Mouse (Mus musculus) lung, adult 2 months (tissue): ENCODE data around the gene Rps28. TPM values are rescaled to one million over a fixed set of nuclear protein-coding genes. Genes with fewer than 3 reads are reported as not detected.

ENCODE experiments used
- DNase-seq: peaks from one replicate; pipeline ENCODE4 v3.0.0; 2022
- H3K4me1 ChIP-seq: fragments of 200-500 bp; 2 replicates; pipeline ENCODE4 v1.6.1; 2011; ENCODE audit warnings: low read length; ENCODE audit not compliant: control insufficient read depth, insufficient read depth
- H3K4me3 ChIP-seq: fragments of 200-500 bp; replicated peaks from 2 replicates; pipeline ENCODE3; 2011; ENCODE audit warnings: low read depth, mild to moderate bottlenecking, control low read depth, low read length; ENCODE audit errors: extremely low read depth
- CTCF ChIP-seq: fragments of 200-500 bp; IDR thresholded peaks from 2 replicates; pipeline ENCODE4 v1.5.1; 2011; ENCODE audit warnings: mild to moderate bottlenecking, low read length, control low read depth; ENCODE audit not compliant: insufficient read depth
- POLR2A ChIP-seq: fragments of 200-500 bp; IDR thresholded peaks from 2 replicates; pipeline ENCODE4 v1.6.1; 2011; ENCODE audit warnings: low read depth, mild to moderate bottlenecking, control low read depth, low read length, borderline replicate concordance; ENCODE audit errors: extremely low read depth
- WGBS: fragments of 180-500 bp; shearing (Covaris S2); methylation state at CpG from one replicate; pipeline ENCODE4 v1.1.7; 2018; 5-methylcytosine and 5-hydroxymethylcytosine counted together
- polyA plus RNA-seq: library from polyadenylated mRNA; depleted of rRNA; stranded (reverse); fragments of >200 nt; gene quantifications from 2 replicates; pipeline ENCODE4 v1.2.3, GENCODE M21; 2012

Gene Rps28
- polyA plus RNA-seq, 1 experiment: 506 TPM

DNA sequence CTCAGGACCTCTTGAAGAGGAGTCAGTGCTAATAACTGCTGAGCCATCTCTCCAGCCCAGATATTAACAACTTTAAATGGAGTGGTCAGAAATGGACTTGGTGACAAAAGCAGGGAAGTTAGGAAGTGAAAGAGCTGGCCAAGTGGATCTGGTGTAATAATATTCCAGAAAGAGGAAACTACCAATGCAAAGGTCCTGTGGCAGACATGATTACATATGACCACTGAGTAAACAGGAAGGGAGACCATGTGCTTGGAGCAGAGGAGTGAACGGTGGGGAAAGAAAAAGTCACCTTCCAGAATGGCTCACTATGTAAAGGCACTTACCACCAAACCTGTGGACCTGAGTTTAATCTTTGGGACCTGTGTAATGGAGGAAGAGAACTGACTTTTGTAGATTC is 25.1 kb downstream of the Rps28 start:
- WGBS: 32% methylated on average over 1 of the region's 1 CpGs

DNA sequence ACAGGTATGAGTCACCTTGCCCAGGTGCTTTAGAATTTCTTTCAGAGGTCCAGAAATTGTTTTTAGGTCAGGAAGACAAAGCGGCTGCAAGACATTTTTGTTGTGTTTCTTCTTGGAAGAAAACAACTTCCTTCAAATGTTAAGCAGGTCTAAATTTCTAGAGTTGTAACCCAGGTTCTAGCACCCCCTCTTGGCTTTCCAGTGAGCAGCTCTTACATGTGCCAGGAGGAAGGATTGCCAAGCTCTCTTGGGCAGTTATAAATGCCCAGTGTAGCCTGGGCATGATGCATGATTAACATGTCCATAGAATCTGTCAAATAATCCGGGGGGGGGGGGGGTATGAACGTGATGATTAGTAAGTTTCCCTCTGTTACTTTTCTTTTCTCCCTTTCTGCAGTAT is 26.1 kb downstream of the Rps28 start:
- H3K4me1 ChIP-seq: no peaks in the 10 kb centered on the region; the same call in 1 of the 2 replicates
- DNase-seq: no peak
- WGBS: 34% methylated on average over 3 of the region's 3 CpGs
- H3K4me3 ChIP-seq: no peak overlapping the region
- TF ChIP-seq CTCF (no peak), POLR2A (no peak)

More for the DNA sequence above, 25.1 kb downstream of the Rps28 start:
- no peak for TF ChIP-seq CTCF
- TF ChIP-seq POLR2A: no peak
- no peak for DNase-seq
- Histone ChIP-seq H3K4me3 (no peak overlapping the region), H3K4me1 (no peaks in the 10 kb centered on the region; the same call in 1 of the 2 replicates)

GRCm38 (mm10) chr17:33788732-33789131 is 35.6 kb downstream of the Rps28 start:
- H3K4me3 ChIP-seq: no peak overlapping the region
- 21% methylated on average over 4 of the region's 4 CpGs for WGBS
- no peak for DNase-seq
- H3K4me1 ChIP-seq: peaks cover 4% of the 10 kb centered on the region; the same call in 1 of the 2 replicates
- no peak for TF ChIP-seq CTCF
- no peak for TF ChIP-seq POLR2A

- TF ChIP-seq CTCF (no peak), POLR2A (no peak)
- Histone ChIP-seq H3K4me3 (no peak overlapping the region), H3K4me1 (peaks cover 18% of the 10 kb centered on the region)
- 86% methylated on average over 18 of the region's 18 CpGs for WGBS
- no peak for DNase-seq
Measured at GRCm38 (mm10) chr17:33786375-33786774, 38.0 kb downstream of the Rps28 start.

DNA sequence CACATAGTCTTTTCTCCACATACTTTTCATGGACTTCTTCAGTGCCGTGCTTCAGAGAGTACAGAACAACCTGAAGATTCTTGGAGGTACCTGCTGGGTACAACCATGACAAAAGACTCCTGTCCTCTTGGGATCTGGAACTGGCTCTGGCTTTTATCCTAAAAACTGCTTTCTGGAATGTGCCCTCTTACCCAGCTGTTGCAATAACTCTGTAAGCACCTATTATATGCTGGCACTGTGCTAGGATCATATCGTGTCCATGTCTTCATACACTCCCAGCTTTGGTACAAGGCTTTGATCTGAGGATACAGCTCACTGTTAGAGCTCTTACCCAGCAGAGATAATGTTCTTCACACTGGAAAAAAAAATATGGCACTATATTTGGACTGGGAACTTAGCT is 39.4 kb downstream of the Rps28 start:
- 62% methylated on average over 2 of the region's 2 CpGs for WGBS
- DNase-seq: no peak
- TF ChIP-seq CTCF (no peak), POLR2A (no peak)
- Histone ChIP-seq H3K4me3 (no peak overlapping the region), H3K4me1 (peaks cover 18% of the 10 kb centered on the region)

- peak; percentile 77 for DNase-seq
- TF ChIP-seq CTCF (no peak), POLR2A (no peak)
- Histone ChIP-seq H3K4me1 (peaks cover 20% of the 10 kb centered on the region), H3K4me3 (no peak overlapping the region)
Measured at GRCm38 (mm10) chr17:33783408-33783807, 41.0 kb downstream of the Rps28 start.

DNA sequence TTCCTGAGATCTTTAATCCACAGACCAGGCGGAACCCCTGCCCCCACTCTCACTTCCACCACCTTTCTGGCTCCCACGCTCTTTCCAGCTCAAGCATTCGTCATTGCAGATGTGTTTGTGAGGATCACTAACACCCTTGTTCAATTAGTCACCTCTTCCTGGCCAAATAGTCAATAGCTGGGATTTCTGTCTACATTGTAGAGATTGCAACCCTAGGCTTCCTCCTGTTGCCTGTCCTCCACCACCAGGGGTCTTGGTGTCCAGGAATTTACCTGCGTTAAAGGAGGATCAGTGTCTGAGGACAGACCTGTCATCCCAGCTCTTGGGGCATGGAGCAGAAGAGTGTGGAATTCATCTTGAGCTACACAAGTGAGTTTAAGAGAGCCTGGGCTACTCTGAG is 42.3 kb downstream of the Rps28 start:
- Histone ChIP-seq H3K4me1 (peaks cover 22% of the 10 kb centered on the region), H3K4me3 (no peak overlapping the region)
- WGBS: 23% methylated on average over 4 of the region's 4 CpGs
- TF ChIP-seq CTCF: no peak
- TF ChIP-seq POLR2A: no peak
- DNase-seq: peak; percentile 17

DNA sequence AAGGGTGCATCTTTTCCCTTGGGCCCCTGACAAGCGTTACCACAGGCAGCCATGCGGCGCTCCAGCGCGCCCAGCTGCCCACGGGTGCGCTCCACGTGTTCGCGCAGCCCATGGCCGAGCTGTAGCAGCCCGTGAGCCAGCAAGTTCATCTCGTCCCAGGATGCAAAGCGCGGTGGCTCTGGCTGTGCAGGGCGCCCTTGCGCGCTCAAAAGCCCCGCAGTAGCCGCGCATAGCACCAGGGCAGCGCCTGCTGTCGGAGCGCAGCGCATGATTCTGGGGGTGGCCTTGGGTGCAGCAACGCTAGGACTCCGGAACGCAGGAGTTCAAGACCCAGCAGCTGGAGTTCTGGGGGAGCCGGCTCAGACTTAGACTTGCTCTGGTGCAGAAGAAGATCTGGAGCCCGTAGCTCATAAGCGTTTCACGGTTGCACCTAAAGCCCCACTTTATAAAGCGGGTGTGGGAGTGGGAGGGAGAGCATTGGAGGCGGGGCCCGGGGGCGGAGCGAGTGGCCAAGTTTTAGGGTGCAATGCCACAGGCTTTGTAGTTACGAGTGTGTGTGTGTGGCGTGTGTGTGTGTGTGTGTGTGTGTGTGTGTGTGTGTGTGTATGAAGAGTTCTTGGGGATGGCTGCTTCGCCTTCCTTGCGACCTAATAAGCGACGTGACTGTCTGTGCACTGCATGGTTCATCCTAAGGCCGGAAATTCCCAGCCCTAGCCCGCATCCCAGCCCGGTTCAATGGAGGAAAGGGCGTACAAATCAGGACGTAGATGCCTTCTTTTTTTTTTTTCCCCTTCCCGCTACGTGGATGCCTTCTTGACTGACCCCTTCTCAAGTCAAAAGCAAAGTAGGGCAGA is 43.0 kb downstream of the Rps28 start, which contains the start of gene Angptl4:
TSS of gene Angptl4 (minus strand) at position 707 of the 854 bp plus-strand sequence.
- peak within 1 kb of the TSS; percentile 69 for H3K4me3 ChIP-seq
- 1% methylated on average over 50 of the region's 50 CpGs for WGBS
- peaks cover 22% of the 10 kb centered on the region for H3K4me1 ChIP-seq
- peak; percentile 71 for DNase-seq
- peak; percentile 67 for TF ChIP-seq POLR2A
- no peak for TF ChIP-seq CTCF

DNA sequence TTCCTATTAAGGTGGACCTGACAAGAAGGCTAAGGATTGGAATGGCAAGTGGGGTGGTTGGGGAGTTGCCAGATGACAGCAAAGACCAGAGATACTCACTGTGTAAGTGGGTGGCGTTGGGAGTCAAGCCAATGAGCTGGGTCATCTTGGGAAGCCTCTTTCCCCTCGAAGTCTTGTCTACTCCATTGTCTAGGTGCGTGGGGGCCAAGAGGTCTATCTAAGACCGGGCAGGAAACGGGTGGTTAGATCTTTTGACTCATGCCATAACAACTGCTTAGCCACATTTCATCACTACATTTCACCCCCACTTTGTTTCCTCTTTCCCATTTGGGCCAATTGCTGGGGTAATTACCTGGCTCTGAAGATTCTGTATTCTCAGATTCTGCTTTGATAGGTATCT is 43.9 kb downstream of the Rps28 start:
- 45% methylated on average over 5 of the region's 5 CpGs for WGBS
- TF ChIP-seq CTCF (no peak), POLR2A (peak; percentile 24; the same call in 1 of the 2 replicates)
- DNase-seq: peak; percentile 24
- Histone ChIP-seq H3K4me3 (peak overlapping the region; percentile 69), H3K4me1 (peaks cover 22% of the 10 kb centered on the region)

GRCm38 (mm10) chr17:33779967-33780295 is 44.4 kb downstream of the Rps28 start:
- 59% methylated on average over 5 of the region's 5 CpGs for WGBS
- no peak for DNase-seq
- Histone ChIP-seq H3K4me3 (peak overlapping the region; percentile 25), H3K4me1 (peaks cover 22% of the 10 kb centered on the region)
- TF ChIP-seq POLR2A (no peak), CTCF (no peak)
